Mouse (Mus musculus): ENCODE data around the gene Aqp9. TPM values are rescaled to one million over a fixed set of nuclear protein-coding genes. Genes with fewer than 3 reads are reported as not detected.
A peak's percentile ranks its signal among the peaks of the same experiment; 100 is the strongest.

The Aqp9 gene
- polyA plus RNA-seq, 1 experiment from 2014 or later = 0.12 TPM

DNA sequence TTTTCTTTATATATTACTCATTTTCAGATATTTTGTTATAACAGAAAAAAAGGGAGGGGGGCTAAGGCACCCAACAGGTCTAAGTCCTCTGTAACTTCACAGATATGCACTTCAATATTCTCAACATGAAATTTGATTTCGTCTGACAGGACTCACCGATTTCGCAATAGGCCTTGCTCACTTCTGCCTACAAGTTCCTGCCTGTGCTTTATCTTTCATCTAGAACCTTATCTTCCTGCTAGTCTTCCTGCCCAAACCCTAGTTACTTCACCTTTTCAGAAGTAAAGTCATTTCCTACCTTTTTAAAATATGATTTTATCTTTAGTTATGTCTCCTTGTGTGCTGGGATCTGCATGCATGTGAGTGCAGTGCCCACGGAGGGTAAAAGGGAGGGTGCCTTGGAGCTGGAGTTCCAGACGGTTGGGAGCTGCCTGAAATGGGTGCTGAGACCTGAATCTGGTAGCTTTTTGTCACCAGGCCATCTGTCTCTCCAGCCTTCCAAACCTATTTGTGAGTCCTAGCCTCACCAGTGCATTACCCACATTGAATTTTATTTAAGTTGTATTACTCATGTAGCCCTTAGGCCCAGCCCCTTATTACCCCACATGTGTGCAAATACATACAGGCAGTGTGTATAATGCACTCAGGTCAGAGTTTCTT is 6.0 kb upstream of the Aqp9 start:
- DNase-seq (ENCODE audit: low spot score, missing footprints) = no peak
- H3K9ac ChIP-seq (ENCODE audit: low read length) = no peak overlapping the region
- H3K9me3 ChIP-seq (ENCODE audit: control insufficient read depth, low read length) = no peaks in the 10 kb centered on the region
- H3K4me3 ChIP-seq (ENCODE audit: low read depth, low read length) = no peak overlapping the region
- H3K27me3 ChIP-seq (ENCODE audit: control insufficient read depth, insufficient read depth, low read length) = no peaks in the 10 kb centered on the region
- no peaks in the 10 kb centered on the region for H3K36me3 ChIP-seq (ENCODE audit: control insufficient read depth, insufficient read depth, low read length)
- no peak overlapping the region for H3K4me2 ChIP-seq
- H3K27ac ChIP-seq (ENCODE audit: low read depth, low read length) = no peak overlapping the region
- WGBS = 88% methylated on average over 5 of the region's 5 CpGs
- no peaks in the 10 kb centered on the region for H3K4me1 ChIP-seq (ENCODE audit: control insufficient read depth, insufficient read depth, low read length)
- no peak for ATAC-seq (ENCODE audit: low FRiP score)

DNA sequence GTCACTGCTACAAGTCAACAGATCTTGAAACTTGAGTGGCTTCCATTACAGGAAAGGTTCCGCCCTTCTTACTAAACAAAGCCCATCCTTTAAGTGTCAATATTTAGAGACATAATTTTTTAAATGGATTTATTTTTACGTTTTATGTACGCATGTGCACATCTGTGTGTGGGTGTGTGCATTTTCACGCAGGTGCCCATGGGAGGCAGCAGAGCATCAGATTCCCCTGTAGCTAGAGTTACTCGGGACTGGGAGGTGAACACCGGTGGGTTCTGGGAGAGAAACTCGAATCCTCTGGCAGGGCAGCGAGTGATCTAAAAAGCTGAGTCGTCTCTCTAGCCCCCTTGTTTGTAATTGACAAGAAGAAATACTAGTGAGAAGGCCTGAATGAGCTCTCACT is 5.1 kb upstream of the Aqp9 start:
- no peak for ATAC-seq (ENCODE audit: low FRiP score)
- H3K27me3 ChIP-seq (ENCODE audit: control insufficient read depth, insufficient read depth, low read length) = no peaks in the 10 kb centered on the region
- no peak overlapping the region for H3K4me3 ChIP-seq (ENCODE audit: low read depth, low read length)

DNA sequence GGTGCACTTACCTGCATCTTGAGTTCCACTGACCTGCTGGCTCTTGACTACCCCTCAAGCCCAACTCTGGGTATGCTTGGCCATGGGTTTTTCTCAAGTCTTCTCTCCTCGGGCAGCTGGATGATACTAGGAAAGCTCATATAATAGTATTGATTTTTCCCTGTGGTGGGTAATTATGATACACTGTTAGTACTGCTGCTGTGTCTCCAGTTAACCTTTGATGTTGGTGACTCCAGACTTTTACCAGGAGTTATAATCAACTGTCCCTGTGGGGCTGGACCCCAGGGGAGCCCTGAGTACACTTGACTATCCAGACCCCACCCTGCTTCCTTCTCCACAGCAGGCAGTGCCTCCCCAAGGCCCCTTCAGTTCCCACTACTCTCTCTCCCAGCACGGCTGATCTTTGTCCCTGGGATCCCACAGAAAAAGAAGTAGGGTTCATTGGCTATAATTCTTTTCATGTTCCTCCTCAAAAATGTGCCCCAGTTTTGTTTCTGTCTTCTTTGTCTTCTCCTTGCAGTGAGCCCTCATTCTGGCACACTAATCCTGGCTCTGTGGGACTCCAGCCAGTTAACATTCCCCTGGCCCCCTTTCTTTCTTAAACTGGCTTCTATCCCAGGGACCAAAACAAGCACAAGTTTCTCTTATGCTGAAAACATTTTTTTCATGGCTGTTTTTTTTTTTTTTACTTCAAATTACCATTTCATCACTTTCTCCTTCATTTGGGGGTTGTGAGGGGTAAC is 838 bp downstream of the Aqp9 start:
- DNase-seq (ENCODE audit: low spot score, missing footprints) = peak; percentile 86
- no peak overlapping the region for H3K27ac ChIP-seq (ENCODE audit: low read depth, low read length)
- no peaks in the 10 kb centered on the region for H3K9me3 ChIP-seq (ENCODE audit: control insufficient read depth, low read length)
- H3K4me1 ChIP-seq (ENCODE audit: control insufficient read depth, insufficient read depth, low read length) = peaks cover 3% of the 10 kb centered on the region
- H3K9ac ChIP-seq (ENCODE audit: low read length) = no peak overlapping the region
- no peak for ATAC-seq (ENCODE audit: low FRiP score)
- no peaks in the 10 kb centered on the region for H3K27me3 ChIP-seq (ENCODE audit: control insufficient read depth, insufficient read depth, low read length)
- no peak overlapping the region for H3K4me2 ChIP-seq
- H3K36me3 ChIP-seq (ENCODE audit: control insufficient read depth, insufficient read depth, low read length) = no peaks in the 10 kb centered on the region
- H3K4me3 ChIP-seq (ENCODE audit: low read depth, low read length) = no peak overlapping the region
- 29% methylated on average over 2 of the region's 2 CpGs for WGBS

More for the DNA sequence above, 5.1 kb upstream of the Aqp9 start:
- H3K9me3 ChIP-seq (ENCODE audit: control insufficient read depth, low read length) = no peaks in the 10 kb centered on the region
- no peaks in the 10 kb centered on the region for H3K36me3 ChIP-seq (ENCODE audit: control insufficient read depth, insufficient read depth, low read length)
- no peak overlapping the region for H3K27ac ChIP-seq (ENCODE audit: low read depth, low read length)
- H3K4me1 ChIP-seq (ENCODE audit: control insufficient read depth, insufficient read depth, low read length) = no peaks in the 10 kb centered on the region
- no peak overlapping the region for H3K4me2 ChIP-seq
- WGBS = 79% methylated on average over 9 of the region's 9 CpGs
- DNase-seq (ENCODE audit: low spot score, missing footprints) = no peak
- no peak overlapping the region for H3K9ac ChIP-seq (ENCODE audit: low read length)

DNA sequence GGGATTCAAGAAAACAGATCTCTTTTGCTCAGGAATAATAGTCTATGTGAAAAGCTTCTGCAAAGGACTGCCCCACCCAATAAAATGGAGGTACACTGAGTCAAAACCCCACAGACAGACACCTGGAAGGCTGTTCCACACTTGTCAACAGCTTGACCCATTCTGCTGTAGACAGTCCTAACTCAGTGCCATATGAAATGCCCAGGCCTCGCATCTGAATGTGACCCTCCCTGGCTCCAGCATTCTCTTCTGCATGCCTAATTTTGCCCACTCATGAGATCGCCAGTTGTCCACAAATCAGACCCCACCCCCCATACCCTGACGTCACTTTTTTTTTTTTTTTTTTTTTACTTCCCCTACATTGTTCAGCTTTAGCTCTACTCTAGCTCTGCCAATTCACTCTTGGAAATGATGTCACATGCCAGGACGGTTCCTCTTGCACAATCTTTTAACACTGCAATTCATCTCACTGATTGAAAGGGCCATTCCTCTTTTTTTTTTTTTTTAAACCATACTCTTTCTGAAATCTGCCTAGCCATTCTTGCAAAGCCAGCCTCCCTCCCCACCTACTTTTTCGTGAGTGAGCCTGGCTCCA is 1.5 kb downstream of the Aqp9 start:
- no peak for ATAC-seq (ENCODE audit: low FRiP score)
- Histone ChIP-seq H3K27ac (ENCODE audit: low read depth, low read length) (no peak overlapping the region), H3K4me2 (no peak overlapping the region), H3K4me1 (ENCODE audit: control insufficient read depth, insufficient read depth, low read length) (peaks cover 3% of the 10 kb centered on the region), H3K4me3 (ENCODE audit: low read depth, low read length) (no peak overlapping the region), H3K27me3 (ENCODE audit: control insufficient read depth, insufficient read depth, low read length) (no peaks in the 10 kb centered on the region), H3K9ac (ENCODE audit: low read length) (no peak overlapping the region), H3K36me3 (ENCODE audit: control insufficient read depth, insufficient read depth, low read length) (no peaks in the 10 kb centered on the region), H3K9me3 (ENCODE audit: control insufficient read depth, low read length) (no peaks in the 10 kb centered on the region)
- DNase-seq (ENCODE audit: low spot score, missing footprints) = no peak
- WGBS = 69% methylated on average over 5 of the region's 5 CpGs

DNA sequence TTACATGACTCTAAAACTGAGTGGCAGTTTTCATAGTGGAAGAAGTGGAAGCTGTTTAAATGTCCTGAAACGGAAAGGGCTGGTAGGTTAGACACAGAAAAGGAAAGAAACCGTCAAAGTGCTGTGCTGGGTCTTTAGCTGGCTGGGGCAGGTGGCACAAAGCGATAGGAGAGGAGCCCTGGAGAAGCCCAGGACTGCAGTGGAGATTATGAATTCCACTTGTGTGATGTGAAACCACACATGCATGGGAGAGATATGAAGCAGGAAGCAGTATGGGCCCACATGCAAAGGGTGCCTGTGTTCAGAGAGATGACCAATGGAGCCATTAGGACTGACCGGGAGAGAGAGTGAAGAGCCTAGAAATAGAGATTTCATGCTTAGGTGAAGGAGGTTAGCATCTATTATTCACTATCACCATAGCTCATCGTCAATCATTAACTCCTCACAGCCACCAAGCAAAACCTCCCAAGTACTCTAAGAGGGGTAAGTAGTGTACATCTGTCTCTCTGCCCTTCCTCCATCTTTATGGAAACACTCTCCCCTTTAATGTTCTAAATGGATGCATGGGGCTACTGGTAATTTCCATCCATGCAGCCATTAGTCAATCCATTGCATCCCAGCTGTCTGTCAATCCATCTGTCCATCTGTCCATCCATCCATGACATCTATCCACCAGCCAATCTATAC is 2.3 kb downstream of the Aqp9 start:
- Histone ChIP-seq H3K9me3 (ENCODE audit: control insufficient read depth, low read length) (no peaks in the 10 kb centered on the region), H3K27ac (ENCODE audit: low read depth, low read length) (no peak overlapping the region), H3K36me3 (ENCODE audit: control insufficient read depth, insufficient read depth, low read length) (no peaks in the 10 kb centered on the region), H3K4me3 (ENCODE audit: low read depth, low read length) (no peak overlapping the region), H3K4me2 (no peak overlapping the region), H3K27me3 (ENCODE audit: control insufficient read depth, insufficient read depth, low read length) (no peaks in the 10 kb centered on the region), H3K9ac (ENCODE audit: low read length) (no peak overlapping the region), H3K4me1 (ENCODE audit: control insufficient read depth, insufficient read depth, low read length) (peaks cover 3% of the 10 kb centered on the region)
- ATAC-seq (ENCODE audit: low FRiP score) (no peak), DNase-seq (ENCODE audit: low spot score, missing footprints) (no peak)
- WGBS = 86% methylated on average over 5 of the region's 5 CpGs

DNA sequence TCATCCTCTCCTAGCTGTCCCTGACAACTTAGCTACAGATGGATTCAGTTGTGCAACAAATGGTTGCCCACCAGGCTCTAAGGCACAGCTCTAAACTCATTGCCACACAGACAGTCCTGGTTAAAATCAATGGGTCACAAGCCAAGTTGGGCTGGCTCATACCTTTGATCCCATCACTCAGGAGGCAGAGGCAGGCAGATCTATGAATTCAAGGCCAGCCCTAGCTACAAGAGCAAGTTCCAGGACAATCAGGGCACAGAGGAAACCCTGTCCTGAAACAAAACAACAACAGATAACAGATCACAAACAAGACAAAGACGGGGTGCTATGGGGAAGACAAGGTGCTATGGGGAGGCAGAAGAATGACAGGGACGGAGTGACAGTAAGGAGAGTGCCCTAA is 3.0 kb downstream of the Aqp9 start:
- ATAC-seq (ENCODE audit: low FRiP score) (no peak), DNase-seq (ENCODE audit: low spot score, missing footprints) (no peak)
- Histone ChIP-seq H3K4me2 (no peak overlapping the region), H3K9ac (ENCODE audit: low read length) (no peak overlapping the region), H3K27me3 (ENCODE audit: control insufficient read depth, insufficient read depth, low read length) (no peaks in the 10 kb centered on the region), H3K27ac (ENCODE audit: low read depth, low read length) (no peak overlapping the region), H3K9me3 (ENCODE audit: control insufficient read depth, low read length) (no peaks in the 10 kb centered on the region), H3K4me3 (ENCODE audit: low read depth, low read length) (no peak overlapping the region), H3K36me3 (ENCODE audit: control insufficient read depth, insufficient read depth, low read length) (no peaks in the 10 kb centered on the region), H3K4me1 (ENCODE audit: control insufficient read depth, insufficient read depth, low read length) (peaks cover 3% of the 10 kb centered on the region)
- 94% methylated on average over 2 of the region's 2 CpGs for WGBS

DNA sequence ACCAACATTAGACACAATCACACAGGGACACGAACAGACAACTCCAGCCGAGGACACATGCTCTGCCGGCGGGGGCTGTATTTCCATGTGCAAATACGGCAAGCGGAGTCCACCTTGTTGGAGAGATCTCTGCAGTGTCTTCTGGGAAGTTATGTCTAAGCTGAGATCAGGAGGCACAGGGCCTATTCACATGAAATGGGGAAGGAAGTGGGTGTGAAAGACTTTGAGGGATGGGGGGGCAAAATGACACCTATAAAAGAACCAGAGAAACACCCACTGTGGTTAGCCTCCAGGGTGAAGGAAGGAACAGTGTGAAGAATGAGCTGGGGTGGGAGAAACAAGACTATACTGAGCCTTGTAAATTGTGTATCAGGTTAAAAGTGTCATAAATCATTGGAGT is 3.4 kb downstream of the Aqp9 start:
- ATAC-seq (ENCODE audit: low FRiP score) (no peak), DNase-seq (ENCODE audit: low spot score, missing footprints) (no peak)
- Histone ChIP-seq H3K9ac (ENCODE audit: low read length) (no peak overlapping the region), H3K27me3 (ENCODE audit: control insufficient read depth, insufficient read depth, low read length) (no peaks in the 10 kb centered on the region), H3K4me2 (no peak overlapping the region), H3K4me1 (ENCODE audit: control insufficient read depth, insufficient read depth, low read length) (peaks cover 3% of the 10 kb centered on the region), H3K9me3 (ENCODE audit: control insufficient read depth, low read length) (no peaks in the 10 kb centered on the region), H3K4me3 (ENCODE audit: low read depth, low read length) (no peak overlapping the region), H3K27ac (ENCODE audit: low read depth, low read length) (no peak overlapping the region), H3K36me3 (ENCODE audit: control insufficient read depth, insufficient read depth, low read length) (no peaks in the 10 kb centered on the region)
- WGBS = 93% methylated on average over 6 of the region's 6 CpGs

DNA sequence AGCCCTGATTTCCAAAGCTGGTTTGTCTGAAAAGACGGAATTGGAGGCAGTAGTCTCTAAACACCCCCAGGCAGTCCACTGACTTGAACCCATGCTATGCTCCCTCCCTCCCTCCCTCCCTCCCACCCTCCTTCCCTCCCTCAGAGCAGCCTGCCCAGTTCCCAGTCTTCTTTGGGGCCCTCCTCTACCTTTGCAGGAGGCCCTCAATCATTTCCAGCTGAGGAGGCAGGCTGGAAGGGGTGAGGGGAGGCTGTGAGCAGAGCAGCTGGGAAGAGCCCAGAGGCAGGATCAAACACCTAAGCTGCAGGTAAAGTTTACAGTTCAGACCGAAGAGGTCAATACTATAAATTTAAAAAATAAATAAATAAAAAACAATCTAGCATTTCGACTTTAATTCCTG is 4.1 kb downstream of the Aqp9 start:
- 79% methylated on average over 3 of the region's 3 CpGs for WGBS
- DNase-seq (ENCODE audit: low spot score, missing footprints) (no peak), ATAC-seq (ENCODE audit: low FRiP score) (no peak)

More for the DNA sequence above, 4.1 kb downstream of the Aqp9 start:
- Histone ChIP-seq H3K27me3 (ENCODE audit: control insufficient read depth, insufficient read depth, low read length) (no peaks in the 10 kb centered on the region), H3K27ac (ENCODE audit: low read depth, low read length) (no peak overlapping the region), H3K9ac (ENCODE audit: low read length) (no peak overlapping the region), H3K4me1 (ENCODE audit: control insufficient read depth, insufficient read depth, low read length) (peaks cover 3% of the 10 kb centered on the region), H3K4me3 (ENCODE audit: low read depth, low read length) (no peak overlapping the region), H3K36me3 (ENCODE audit: control insufficient read depth, insufficient read depth, low read length) (no peaks in the 10 kb centered on the region), H3K9me3 (ENCODE audit: control insufficient read depth, low read length) (no peaks in the 10 kb centered on the region), H3K4me2 (no peak overlapping the region)
